Mouse (Mus musculus) frontal cortex, adult (tissue): ENCODE measurements around the gene Nab2.

ENCODE experiments used
- ATAC-seq: cut with Nextera tagmentation; 2 replicates; pipeline ENCODE4 v1.9.2; 2017; ENCODE audit warnings: mild to moderate bottlenecking, moderate library complexity, mixed read lengths; ENCODE audit not compliant: low TSS enrichment

Nab2 gene

GRCm38 (mm10) chr10:127643553-127644238, 24.7 kb downstream of the Nab2 start:
- ATAC-seq, result peak; percentile 29; the same call in 1 of the 2 replicates

DNA sequence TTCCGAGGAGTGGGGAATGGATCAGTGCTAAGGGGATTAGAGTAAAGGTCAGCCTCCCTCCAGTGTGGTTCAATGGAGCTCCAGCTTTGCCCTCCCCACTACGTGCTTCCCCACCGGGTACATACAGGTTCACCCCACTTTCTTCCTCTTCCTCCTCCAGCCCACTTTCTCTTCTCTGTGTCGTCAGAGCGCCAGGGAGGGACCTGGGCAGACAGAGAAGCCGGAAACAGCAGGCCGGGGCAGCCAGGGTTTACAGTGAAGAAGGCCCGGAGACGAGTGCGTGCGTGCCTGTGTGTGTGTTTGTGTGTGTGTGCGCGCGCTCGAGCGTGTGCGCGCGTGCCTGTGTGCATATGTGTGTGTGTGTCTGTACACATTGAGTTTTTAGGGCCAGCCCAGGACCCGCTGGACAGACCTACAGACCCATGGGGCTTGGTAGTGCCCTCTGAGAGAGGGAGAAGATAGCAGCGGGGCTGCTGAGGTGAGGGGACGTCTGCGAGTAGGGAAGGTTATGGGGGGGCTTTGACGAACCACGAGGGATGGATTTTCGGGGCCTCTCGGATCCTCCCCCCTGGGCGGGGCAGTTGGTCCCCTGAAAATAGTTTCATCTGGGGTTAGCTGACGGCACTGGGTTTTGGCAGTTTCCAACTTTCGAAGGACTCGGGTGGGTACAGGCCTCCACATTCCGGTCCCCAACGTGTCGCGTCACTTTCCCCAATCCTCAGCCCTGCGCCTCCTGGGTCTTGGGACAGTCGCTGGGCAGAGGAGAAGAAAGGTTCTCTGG, 25.4 kb downstream of the Nab2 start, which contains the start of gene Stat6:
Gene Stat6, plus strand, starts transcription at position 215 of the 781 bp plus-strand sequence.
- peak; percentile 54; the same call in 1 of the 2 replicates for ATAC-seq

DNA sequence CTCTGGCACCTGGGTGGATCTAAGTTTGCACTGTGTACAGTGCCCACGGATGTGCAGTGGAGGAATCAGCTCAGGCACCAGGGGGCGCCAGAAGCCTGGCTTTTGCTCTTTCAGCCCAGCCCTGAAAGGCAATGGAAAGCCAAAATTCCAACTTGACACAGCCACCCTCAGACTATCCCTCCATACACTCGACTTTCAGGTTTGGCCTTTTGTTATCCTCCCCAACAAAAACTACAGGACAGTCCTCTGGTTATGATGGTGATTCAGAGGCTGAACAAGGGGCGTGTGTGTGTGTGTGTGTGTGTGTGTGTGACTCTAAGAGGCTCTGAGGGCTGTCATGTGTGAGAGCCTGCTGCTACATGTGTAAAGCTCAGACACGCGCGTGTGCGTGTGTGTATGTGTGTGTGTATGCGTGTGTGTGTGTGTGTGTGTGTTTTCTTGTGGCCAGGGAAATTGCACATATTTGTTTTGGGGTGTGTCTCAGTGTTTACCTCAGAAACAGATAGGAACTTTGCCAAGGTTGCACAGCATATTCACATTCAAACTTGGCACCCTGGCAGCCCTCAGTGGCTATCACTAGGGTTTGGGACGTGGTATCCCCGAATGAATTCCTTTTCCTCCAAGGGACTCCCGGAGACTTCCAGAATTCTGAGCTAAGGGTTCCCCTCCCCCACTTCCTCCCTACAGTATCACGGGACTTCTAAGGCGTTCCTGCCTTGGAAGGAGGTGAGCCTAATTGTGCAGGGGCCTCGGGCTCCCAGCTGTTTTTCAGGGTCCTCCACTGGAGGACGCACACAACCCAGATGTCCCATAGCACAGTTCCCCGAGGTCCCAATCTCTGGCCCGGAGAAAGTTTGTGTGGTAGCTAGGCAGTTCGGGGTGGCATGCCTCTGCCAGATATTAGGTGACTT, 26.3 kb downstream of the Nab2 start:
- peak; percentile 82 for ATAC-seq

DNA sequence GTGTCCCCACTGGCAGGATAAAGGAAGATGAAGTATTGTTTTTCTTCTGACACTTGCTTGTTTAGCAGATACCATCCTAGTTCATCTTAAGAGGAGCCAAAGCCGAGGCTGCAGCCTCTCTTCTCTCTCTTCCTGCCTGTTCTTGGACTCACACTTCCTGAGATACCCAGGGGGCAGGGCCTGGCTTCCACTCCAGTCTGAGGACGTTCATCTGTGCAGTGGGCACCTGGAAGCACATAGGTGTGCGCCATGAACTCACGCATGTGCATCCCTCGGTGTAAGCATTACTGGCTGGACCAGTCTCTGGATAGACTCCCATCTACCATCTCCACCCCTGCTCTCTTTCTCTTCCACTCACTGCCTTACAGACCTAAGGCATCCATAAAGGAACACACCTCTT, 27.9 kb downstream of the Nab2 start:
- no peak for ATAC-seq

DNA sequence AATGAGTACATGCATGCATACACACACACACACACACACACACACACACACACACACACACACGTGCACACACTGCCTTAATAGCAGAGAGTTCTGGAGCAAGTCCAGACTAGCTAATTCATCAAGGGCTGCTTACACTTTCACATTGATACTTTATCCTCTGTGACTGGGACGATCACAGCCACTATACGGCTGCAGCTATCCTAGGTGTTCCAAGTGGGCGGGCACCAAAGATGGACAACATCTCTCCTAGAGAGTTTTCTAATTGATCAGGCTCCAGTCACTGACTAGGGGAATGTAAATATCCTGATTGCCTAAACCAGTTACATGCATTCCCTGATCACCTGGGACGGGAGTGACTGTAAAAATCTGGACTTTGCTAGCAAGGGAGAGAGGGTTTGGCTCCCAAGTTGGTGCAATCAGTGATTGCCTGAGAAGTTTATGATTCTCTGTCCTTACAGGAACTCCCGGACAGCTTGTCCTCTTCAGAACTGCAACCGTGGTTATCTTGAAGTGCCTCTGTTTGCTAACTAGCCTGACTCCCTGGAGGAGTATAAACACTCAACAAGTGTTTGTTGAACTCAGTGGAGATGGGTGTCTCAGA, 35.6 kb downstream of the Nab2 start:
- no peak for ATAC-seq

- ATAC-seq, result no peak
Measured at GRCm38 (mm10) chr10:127631261-127632214, 36.8 kb downstream of the Nab2 start.

- no peak for ATAC-seq
Measured at GRCm38 (mm10) chr10:127626433-127626832, 41.9 kb downstream of the Nab2 start.

DNA sequence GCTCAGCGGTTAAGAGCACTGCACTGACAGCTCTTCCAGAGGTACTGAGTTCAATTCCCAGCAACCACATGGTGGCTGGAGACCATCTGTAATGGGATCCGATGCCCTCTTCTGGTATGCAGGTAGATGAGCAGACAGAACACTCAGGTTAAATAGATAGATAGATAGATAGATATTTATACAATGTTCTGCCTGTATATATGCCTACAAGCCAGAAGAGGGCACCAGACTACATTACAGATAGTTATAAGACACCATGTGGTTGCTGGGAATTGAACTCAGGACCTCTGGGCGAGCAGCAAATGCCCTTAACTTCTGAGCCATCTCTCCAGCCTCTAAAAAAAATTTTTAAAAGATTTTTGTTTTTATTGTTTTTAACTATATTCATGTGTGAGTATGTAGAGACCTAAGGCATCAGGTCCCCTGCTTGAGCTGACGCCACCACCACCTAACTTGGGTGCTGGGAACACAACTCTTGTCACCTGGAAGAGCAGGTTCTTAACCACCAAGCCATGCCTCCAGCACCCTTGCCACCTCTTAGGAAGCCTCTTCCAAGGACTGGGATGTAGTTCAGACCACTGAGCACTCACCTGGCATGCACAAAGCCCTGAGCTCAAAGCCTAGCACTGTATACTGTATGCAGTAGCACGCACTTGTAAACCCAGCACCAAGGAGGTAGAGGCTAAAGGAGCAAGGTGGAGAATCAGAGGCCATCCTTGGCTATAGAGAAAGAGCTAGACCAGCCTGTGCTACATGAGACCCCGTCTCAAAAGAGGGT, 44.7 kb downstream of the Nab2 start:
- ATAC-seq, result no peak

GRCm38 (mm10) chr10:127622661-127623060, 45.7 kb downstream of the Nab2 start:
- no peak for ATAC-seq

GRCm38 (mm10) chr10:127622057-127622392, 46.3 kb downstream of the Nab2 start:
- ATAC-seq, result 0 out of 2 replicates have a peak, but pooled peaks have one; percentile 1

DNA sequence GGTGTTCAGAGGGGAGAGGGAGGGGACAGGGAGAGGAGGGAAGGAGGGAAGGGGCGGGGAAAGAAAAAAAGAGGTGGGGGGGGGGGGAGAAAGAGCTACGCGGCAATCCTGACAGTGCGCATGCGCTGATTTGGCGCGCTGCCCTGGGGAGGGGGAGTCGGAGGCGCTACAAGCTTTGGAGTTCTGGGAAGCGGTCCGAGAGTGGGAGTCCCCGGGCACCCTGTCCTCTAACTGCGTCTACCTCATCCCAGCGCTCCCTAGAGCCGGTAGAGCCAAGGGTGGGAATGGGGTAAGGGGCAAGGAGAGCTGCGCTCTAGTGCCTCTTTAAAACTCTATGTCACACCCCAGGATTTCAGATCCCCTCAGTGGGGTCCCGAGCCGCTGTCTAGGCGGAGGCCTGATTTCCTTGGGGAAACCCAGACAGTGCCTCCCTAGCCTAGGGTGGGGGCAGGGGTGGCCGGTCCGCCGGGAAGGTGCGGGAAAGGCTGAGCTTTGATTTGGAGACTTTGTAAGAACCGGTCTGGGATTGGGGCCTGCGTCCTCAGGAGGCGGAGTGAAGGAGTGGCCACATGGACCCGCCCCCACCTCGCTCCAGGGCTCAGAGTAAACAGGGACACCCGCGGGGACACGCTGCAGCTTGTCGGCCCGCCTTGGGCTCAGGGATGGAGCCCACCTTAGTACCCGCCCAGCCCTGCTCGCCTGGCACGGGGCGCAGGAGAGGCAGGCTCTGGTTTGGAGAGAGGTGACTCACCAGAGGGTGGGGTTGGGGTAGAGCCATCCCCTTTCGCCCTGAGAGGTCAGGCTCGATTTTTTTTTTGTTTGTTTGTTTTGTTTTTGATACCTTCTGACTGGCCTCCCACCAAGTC, 46.9 kb downstream of the Nab2 start:
- ATAC-seq, result peak; percentile 85

DNA sequence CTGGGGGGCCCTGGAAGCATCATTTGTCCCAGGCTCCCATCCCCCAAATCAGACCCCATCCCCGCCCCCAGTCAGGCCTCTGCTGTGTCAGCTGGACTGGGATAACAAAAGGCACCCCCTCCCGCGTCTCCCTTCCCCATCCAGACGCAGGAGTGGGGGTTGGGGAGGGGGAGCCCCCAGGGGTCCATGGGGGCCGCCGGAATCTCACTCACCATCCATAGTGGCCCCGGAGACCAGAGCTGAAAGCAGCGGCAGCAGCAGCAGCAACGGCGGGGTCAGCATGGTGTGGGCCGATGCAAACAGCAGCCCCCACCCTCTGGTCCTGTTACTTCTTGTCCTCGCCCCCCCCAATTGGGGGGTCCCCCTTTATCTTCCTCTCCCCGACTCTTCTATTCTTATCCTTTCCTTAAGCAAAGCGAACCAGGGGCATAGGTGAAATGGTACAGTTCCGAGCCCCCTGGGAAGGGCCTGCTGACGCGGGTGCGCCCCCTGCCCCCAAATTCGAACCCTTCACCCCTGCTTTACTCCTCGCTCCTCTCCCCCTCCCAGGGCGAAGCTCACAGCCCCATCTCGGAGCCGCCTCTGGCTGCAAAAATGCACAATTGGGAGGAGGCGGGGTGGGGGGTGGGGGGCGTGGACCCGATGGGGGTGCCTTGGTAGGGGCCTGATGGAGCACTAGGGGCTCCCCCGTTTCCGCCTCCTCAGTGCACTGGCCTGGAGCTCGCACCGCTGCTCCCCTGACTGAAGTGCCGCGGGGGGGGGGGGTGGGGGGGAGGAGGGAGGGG, 47.8 kb downstream of the Nab2 start, which contains the start of gene Lrp1:
Gene Lrp1, minus strand, starts transcription at position 743 of the 785 bp plus-strand sequence.
- no peak for ATAC-seq

DNA sequence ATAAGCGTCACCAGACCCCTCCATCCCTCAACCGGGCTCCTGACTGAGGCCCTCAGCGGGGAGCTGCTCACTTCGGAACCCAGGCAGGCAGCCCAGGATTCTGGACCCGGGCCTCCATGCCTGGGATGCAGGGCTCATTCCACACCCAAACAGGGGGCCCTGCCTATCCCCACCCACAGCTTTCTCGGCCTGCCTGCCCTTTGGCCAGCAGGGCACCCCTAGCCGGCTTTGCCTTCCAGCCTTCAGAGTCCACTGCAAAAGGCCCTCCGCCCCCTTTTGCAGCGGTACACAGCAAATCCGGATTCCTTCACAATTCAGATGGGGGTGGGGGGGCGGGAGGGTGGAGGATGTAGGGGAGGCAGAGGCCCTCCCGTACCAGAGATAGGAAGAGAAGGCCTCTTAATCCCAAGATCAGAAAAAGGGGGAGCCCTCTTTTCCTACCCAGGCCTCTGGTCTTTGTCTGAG, 48.4 kb downstream of the Nab2 start:
- no peak for ATAC-seq

GRCm38 (mm10) chr10:127619119-127619721, 49.1 kb downstream of the Nab2 start:
- no peak for ATAC-seq

DNA sequence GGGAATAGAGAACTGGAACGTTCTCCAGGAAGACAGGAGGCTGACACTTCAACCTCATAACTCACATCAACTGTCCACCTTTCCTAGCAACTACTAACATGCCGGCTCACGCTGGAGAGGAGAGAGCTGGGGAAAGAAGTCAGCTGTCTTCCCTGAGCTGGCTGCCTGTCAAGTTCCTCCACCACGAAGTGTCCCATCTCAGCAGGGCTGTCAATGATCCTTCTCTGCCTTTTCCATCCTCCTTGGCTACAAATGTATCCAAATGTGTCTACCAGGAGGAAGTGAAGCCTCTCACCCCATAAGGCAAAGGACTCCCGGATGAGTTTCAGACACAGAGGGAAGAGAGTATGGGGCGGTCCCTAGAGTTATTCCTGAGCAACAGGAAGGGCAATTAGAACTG, 50.2 kb downstream of the Nab2 start:
- no peak for ATAC-seq

- ATAC-seq, result no peak
Measured at GRCm38 (mm10) chr10:127617294-127617693, 51.1 kb downstream of the Nab2 start.

DNA sequence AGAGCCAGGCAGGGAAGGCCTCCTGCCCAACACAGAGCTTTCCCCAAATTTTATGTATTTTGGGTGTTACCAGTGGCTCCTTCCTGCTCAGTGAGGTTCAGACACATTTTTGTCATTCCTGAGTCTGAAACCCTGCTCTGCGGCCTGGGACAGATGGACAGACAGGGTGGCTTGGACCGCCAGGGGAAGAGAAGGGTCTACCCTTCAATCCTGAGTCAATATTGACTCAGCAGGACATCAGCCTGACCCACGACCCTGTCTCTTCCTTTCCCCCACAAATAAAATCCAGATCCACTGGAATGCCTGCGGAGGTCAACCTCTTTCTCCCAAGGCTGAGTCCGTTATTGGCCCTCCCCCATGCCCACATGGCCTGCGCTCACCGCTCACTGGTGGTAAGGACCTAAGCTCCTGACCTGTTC, 52.1 kb downstream of the Nab2 start:
- no peak for ATAC-seq
